ENCODE assay signal across 8 mouse cellular contexts in genomic region chr7:144238992-144239391, GRCm38 (mm10).
DNase-seq lines count a peak whose midpoint lies in the region; ATAC-seq and TF ChIP-seq lines count a peak whose summit lies in the region.
"Had no signal": no experiment of that assay in that cellular context is flagged by ENCODE, and none has a peak within 500 bp of the region (broad histone marks: within the 10 kb centered on the region; RNA-seq: fewer than 3 reads in every experiment).

No protein-coding gene starts in this region.

- no peaks in the 10 kb centered on the region for H3K27me3 ChIP-seq in embryonic facial prominence, embryonic 11.5 days (ENCODE audit: control insufficient read depth, insufficient read depth, low read length)
- peaks cover 4% of the 10 kb centered on the region; the same call in 1 of the 2 replicates for H3K27me3 ChIP-seq in forebrain, embryonic 12.5 days
- H3K27me3 ChIP-seq in hindbrain, embryonic 16.5 days (replicated peaks; ENCODE audit: control insufficient read depth, insufficient read depth, low read length) = no peaks in the 10 kb centered on the region
- H3K27me3 ChIP-seq in midbrain, postnatal 0 days (ENCODE audit: insufficient read depth, low read length) = no peaks in the 10 kb centered on the region
- no peaks in the 10 kb centered on the region; the same call in 1 of the 2 replicates for H3K27me3 ChIP-seq in cerebellum, adult 2 months (ENCODE audit: control insufficient read depth, insufficient read depth, low read length)

- no peak overlapping the region; the same call in 1 of the 2 replicates for H3K4me2 ChIP-seq in embryonic facial prominence, embryonic 11.5 days (ENCODE audit: low read depth, low read length)
- peak overlapping the region; percentile 53 for H3K4me2 ChIP-seq in forebrain, embryonic 12.5 days
- H3K4me2 ChIP-seq in hindbrain, embryonic 16.5 days (ENCODE audit: low read length) = peak overlapping the region; percentile 51
- H3K4me2 ChIP-seq in midbrain, postnatal 0 days (ENCODE audit: low read depth, low read length, poor library complexity, severe bottlenecking) = peak overlapping the region; percentile 56

- DNase-seq in embryonic facial prominence, embryonic 11.5 days (ENCODE audit: low spot score) = no peak
- no peak for DNase-seq in midbrain, postnatal 0 days (ENCODE audit: low spot score)
- DNase-seq in heart, adult 11 months = no peak
- DNase-seq in cerebellum, adult 2 months = no peak
- no peak for DNase-seq in urinary bladder, postnatal 14 days (ENCODE audit: low spot score)
- DNase-seq: kidney, postnatal 10 days had no signal

- no peak for TF ChIP-seq POLR2A in cerebellum, adult 2 months (IDR thresholded peaks at IDR 0.05; ENCODE audit: borderline replicate concordance, insufficient read depth, low read length)

- no peaks in the 10 kb centered on the region for H3K36me3 ChIP-seq in embryonic facial prominence, embryonic 11.5 days (replicated peaks; ENCODE audit: control insufficient read depth, insufficient read depth, low read depth, low read length)
- no peaks in the 10 kb centered on the region for H3K36me3 ChIP-seq in forebrain, embryonic 12.5 days (replicated peaks)
- H3K36me3 ChIP-seq in hindbrain, embryonic 16.5 days (ENCODE audit: control insufficient read depth, insufficient read depth, low read length) = no peaks in the 10 kb centered on the region
- H3K36me3 ChIP-seq in midbrain, postnatal 0 days (ENCODE audit: insufficient read depth, low read length) = no peaks in the 10 kb centered on the region

- H3K9me3 ChIP-seq in embryonic facial prominence, embryonic 11.5 days (replicated peaks; ENCODE audit: control insufficient read depth, low read length) = no peaks in the 10 kb centered on the region
- no peaks in the 10 kb centered on the region for H3K9me3 ChIP-seq in forebrain, embryonic 12.5 days
- no peaks in the 10 kb centered on the region for H3K9me3 ChIP-seq in hindbrain, embryonic 16.5 days (ENCODE audit: control insufficient read depth, low read length)
- no peaks in the 10 kb centered on the region for H3K9me3 ChIP-seq in midbrain, postnatal 0 days (ENCODE audit: low read length)

- TF ChIP-seq CTCF in midbrain, postnatal 0 days (IDR thresholded peaks at IDR 0.05) = no peak
- no peak for TF ChIP-seq CTCF in cerebellum, adult 2 months (IDR thresholded peaks at IDR 0.05; ENCODE audit: borderline replicate concordance, insufficient read depth, low read depth, low read length)

- no peak overlapping the region for H3K27ac ChIP-seq in embryonic facial prominence, embryonic 11.5 days (replicated peaks; ENCODE audit: low read depth, low read length)
- H3K27ac ChIP-seq in forebrain, embryonic 12.5 days = peak overlapping the region; percentile 65
- peak overlapping the region; percentile 55 for H3K27ac ChIP-seq in hindbrain, embryonic 16.5 days (ENCODE audit: low read depth, low read length)
- H3K27ac ChIP-seq in midbrain, postnatal 0 days (ENCODE audit: low read depth, low read length) = peak overlapping the region; percentile 68
- no peak overlapping the region for H3K27ac ChIP-seq in cerebellum, adult 2 months (ENCODE audit: insufficient read depth, low read length)

- H3K4me3 ChIP-seq in embryonic facial prominence, embryonic 11.5 days (ENCODE audit: low read depth, low read length) = peak overlapping the region; percentile 8; the same call in 1 of the 2 replicates
- peak overlapping the region; percentile 33 for H3K4me3 ChIP-seq in forebrain, embryonic 12.5 days (replicated peaks)
- peak overlapping the region; percentile 36 for H3K4me3 ChIP-seq in hindbrain, embryonic 16.5 days (ENCODE audit: low read length)
- peak overlapping the region; percentile 31 for H3K4me3 ChIP-seq in midbrain, postnatal 0 days (ENCODE audit: low read depth, low read length)
- no peak overlapping the region for H3K4me3 ChIP-seq in cerebellum, adult 2 months (replicated peaks; ENCODE audit: insufficient read depth, low read depth, low read length)

- H3K4me1 ChIP-seq in embryonic facial prominence, embryonic 11.5 days (ENCODE audit: control insufficient read depth, insufficient read depth, low read length) = peaks cover 5% of the 10 kb centered on the region; the same call in 1 of the 2 replicates
- peaks cover 47% of the 10 kb centered on the region for H3K4me1 ChIP-seq in forebrain, embryonic 12.5 days
- peaks cover 43% of the 10 kb centered on the region for H3K4me1 ChIP-seq in hindbrain, embryonic 16.5 days (ENCODE audit: control insufficient read depth, insufficient read depth, low read depth, low read length)
- peaks cover 31% of the 10 kb centered on the region for H3K4me1 ChIP-seq in midbrain, postnatal 0 days (ENCODE audit: insufficient read depth, low read length)
- H3K4me1 ChIP-seq in cerebellum, adult 2 months (ENCODE audit: control insufficient read depth, insufficient read depth, low read length) = no peaks in the 10 kb centered on the region

- ATAC-seq in embryonic facial prominence, embryonic 11.5 days (replicated peaks; ENCODE audit: insufficient number of reproducible peaks, low FRiP score, low TSS enrichment, low read depth) = no peak
- ATAC-seq in forebrain, embryonic 12.5 days (ENCODE audit: low FRiP score) = no peak
- ATAC-seq in hindbrain, embryonic 16.5 days = no peak
- 0 out of 2 replicates have a peak, but pooled peaks have one; percentile 14 for ATAC-seq in midbrain, postnatal 0 days (ENCODE audit: low FRiP score)

- 49% methylated on average over 12 of the region's 12 CpGs for WGBS in embryonic facial prominence, embryonic 11.5 days
- WGBS in forebrain, embryonic 12.5 days = 34% methylated on average over 12 of the region's 12 CpGs
- 31% methylated on average over 12 of the region's 12 CpGs for WGBS in hindbrain, embryonic 16.5 days
- WGBS in midbrain, postnatal 0 days = 33% methylated on average over 12 of the region's 12 CpGs
- WGBS in cerebellum, adult 2 months = 59% methylated on average over 12 of the region's 12 CpGs

- H3K9ac ChIP-seq in embryonic facial prominence, embryonic 11.5 days (replicated peaks; ENCODE audit: low read length) = peak overlapping the region; percentile 39
- H3K9ac ChIP-seq in forebrain, embryonic 12.5 days = peak overlapping the region; percentile 50
- peak overlapping the region; percentile 45 for H3K9ac ChIP-seq in hindbrain, embryonic 16.5 days (ENCODE audit: low read depth, low read length)
- H3K9ac ChIP-seq in midbrain, postnatal 0 days (replicated peaks; ENCODE audit: low read length, poor library complexity, severe bottlenecking) = 0 out of 2 replicates have a peak overlapping the region, but pooled peaks have one; percentile 15

Comparison
In these comparisons a context has a peak if more than half of its experiments do, and no peak if none do; other contexts are left out.
1. H3K27ac ChIP-seq: peak in forebrain, embryonic 12.5 days (single experiment), hindbrain, embryonic 16.5 days (single experiment) and midbrain, postnatal 0 days (single experiment); none in embryonic facial prominence, embryonic 11.5 days (single experiment) and cerebellum, adult 2 months (single experiment).
2. Peak in every context shown above with its lines, with median percentiles within 50 percentile points of each other: H3K9ac ChIP-seq.